Mouse (Mus musculus) MEL (cell line): ENCODE measurements around the gene Rpl41. TPM values are rescaled to one million over a fixed set of nuclear protein-coding genes. Genes with fewer than 3 reads are reported as not detected.
"Not testable (repeated sequence)": the region's sequence is repeated elsewhere in the genome, so short reads cannot be mapped to it uniquely, and the experiment has no call there.

ENCODE experiments used
- DNase-seq: peaks from one replicate; pipeline ENCODE4 v3.0.0; 2011; ENCODE audit warnings: low read depth, low spot score
- H3K27ac ChIP-seq: 2 replicates; pipeline ENCODE4 v1.5.1; 2012; ENCODE audit warnings: low read depth, mild to moderate bottlenecking, control low read depth, low read length, moderate library complexity; ENCODE audit not compliant: control insufficient read depth
- H3K27me3 ChIP-seq, 2 experiments: fragments of 150-350 bp in 1 of 2; sonication (generic) in 1 of 2; 2 replicates each; pipeline ENCODE4 v1.6.1; 2012; ENCODE audit warnings: low read length in 2 of 2, mild to moderate bottlenecking in 2 of 2, improper control_type of control experiment in 1 of 2, moderate library complexity in 1 of 2; ENCODE audit not compliant: insufficient read depth in 2 of 2, control insufficient read depth in 1 of 2
- H3K36me3 ChIP-seq, 2 experiments: 2 replicates each; pipeline ENCODE4 v1.6.1; 2012 to 2014; ENCODE audit warnings: low read length in 2 of 2, improper control_type of control experiment in 1 of 2, inconsistent platforms in 1 of 2, mild to moderate bottlenecking in 1 of 2; ENCODE audit not compliant: insufficient read depth in 2 of 2, control insufficient read depth in 1 of 2
- H3K4me1 ChIP-seq, 2 experiments: fragments of 150-350 bp in 1 of 2; sonication (generic) in 1 of 2; 2 replicates each; pipeline ENCODE4 v1.6.1; 2012; ENCODE audit warnings: low read length in 2 of 2, improper control_type of control experiment in 1 of 2, mild to moderate bottlenecking in 1 of 2; ENCODE audit not compliant: insufficient read depth in 2 of 2, control insufficient read depth in 1 of 2
- H3K4me3 ChIP-seq, 2 experiments: fragments of 150-350 bp in 1 of 2; sonication (generic) in 1 of 2; 2 replicates each; pipeline ENCODE4 v1.5.1; 2012; ENCODE audit warnings: low read depth in 2 of 2, low read length in 2 of 2, mild to moderate bottlenecking in 2 of 2, moderate library complexity in 2 of 2, control low read depth in 1 of 2, improper control_type of control experiment in 1 of 2; ENCODE audit not compliant: control insufficient read depth in 1 of 2, insufficient read depth in 1 of 2
- H3K79me2 ChIP-seq: 2 replicates; pipeline ENCODE4 v1.6.1; 2012; ENCODE audit warnings: mild to moderate bottlenecking, low read length, moderate library complexity; ENCODE audit not compliant: control insufficient read depth, poor library complexity, insufficient read depth
- H3K9ac ChIP-seq: 2 replicates; pipeline ENCODE4 v1.6.1; 2012; ENCODE audit warnings: low read depth, mild to moderate bottlenecking, control low read depth, low read length, moderate library complexity; ENCODE audit not compliant: control insufficient read depth, poor library complexity, severe bottlenecking
- H3K9me3 ChIP-seq: fragments of 150-350 bp; sonication (generic); replicated peaks from 2 replicates; pipeline ENCODE4 v1.6.1; 2012; ENCODE audit warnings: mild to moderate bottlenecking, low read length, improper control_type of control experiment, moderate library complexity; ENCODE audit not compliant: insufficient read depth
- BHLHE40 ChIP-seq: IDR thresholded peaks from 2 replicates; pipeline ENCODE4 v1.6.1; 2012; ENCODE audit warnings: low read depth, mild to moderate bottlenecking, inconsistent platforms, low read length, improper control_type of control experiment, borderline replicate concordance
- CHD1 ChIP-seq: IDR thresholded peaks from 2 replicates; pipeline ENCODE4 v1.6.1; 2012; ENCODE audit warnings: low read depth, mild to moderate bottlenecking, inconsistent platforms, low read length, improper control_type of control experiment
- CTCF ChIP-seq, 3 experiments: IDR thresholded peaks in 2 of 3; conservative IDR thresholded peaks in 1 of 3; 2 replicates each; pipeline ENCODE4 v1.5.1; 2011 to 2012; ENCODE audit warnings: low read length in 3 of 3, low read depth in 2 of 3, mild to moderate bottlenecking in 2 of 3, improper control_type of control experiment in 1 of 3, inconsistent platforms in 1 of 3, mixed read lengths in 1 of 3, moderate library complexity in 1 of 3; ENCODE audit not compliant: control insufficient read depth in 1 of 3, insufficient read depth in 1 of 3, poor library complexity in 1 of 3, severe bottlenecking in 1 of 3
- ETS1 ChIP-seq: IDR thresholded peaks from 2 replicates; pipeline ENCODE4 v1.6.1; 2012; ENCODE audit warnings: low read depth, mild to moderate bottlenecking, inconsistent platforms, low read length, improper control_type of control experiment, moderate library complexity
- GABPA ChIP-seq: IDR thresholded peaks from 2 replicates; pipeline ENCODE4 v1.6.1; 2012; ENCODE audit warnings: low read depth, mild to moderate bottlenecking, inconsistent platforms, low read length, improper control_type of control experiment, moderate library complexity
- MXI1 ChIP-seq: IDR thresholded peaks from 2 replicates; pipeline ENCODE4 v1.6.1; 2011; ENCODE audit warnings: mild to moderate bottlenecking, low read depth, low read length, improper control_type of control experiment
- MYC ChIP-seq: IDR thresholded peaks from 2 replicates; pipeline ENCODE4 v1.6.1; 2011; ENCODE audit warnings: low read depth, mild to moderate bottlenecking, low read length, improper control_type of control experiment, moderate library complexity
- NELFE ChIP-seq: IDR thresholded peaks from 2 replicates; pipeline ENCODE4 v1.6.1; 2011; ENCODE audit warnings: low read depth, low read length, improper control_type of control experiment
- NRF1 ChIP-seq: IDR thresholded peaks from 2 replicates; pipeline ENCODE4 v1.6.1; 2014; ENCODE audit warnings: low read depth, mild to moderate bottlenecking, inconsistent platforms, low read length, improper control_type of control experiment, moderate library complexity; ENCODE audit not compliant: poor library complexity, insufficient read depth, severe bottlenecking
- POLR2AphosphoS5 ChIP-seq: IDR thresholded peaks from 2 replicates; pipeline ENCODE4 v1.6.1; 2012; ENCODE audit warnings: low read depth, borderline replicate concordance, mild to moderate bottlenecking, inconsistent platforms, low read length, moderate library complexity, mixed read lengths
- RAD21 ChIP-seq: IDR thresholded peaks from 2 replicates; pipeline ENCODE4 v1.6.1; 2011; ENCODE audit warnings: mild to moderate bottlenecking, low read depth, low read length, improper control_type of control experiment
- SMC3 ChIP-seq: IDR thresholded peaks from 2 replicates; pipeline ENCODE4 v1.6.1; 2011; ENCODE audit warnings: low read depth, low read length, improper control_type of control experiment
- UBTF ChIP-seq: IDR thresholded peaks from 2 replicates; pipeline ENCODE4 v1.6.1; 2012; ENCODE audit warnings: low read depth, mild to moderate bottlenecking, inconsistent platforms, low read length, improper control_type of control experiment, moderate library complexity, borderline replicate concordance; ENCODE audit not compliant: insufficient read depth
- USF2 ChIP-seq, 2 experiments: IDR thresholded peaks; 2 replicates each; pipeline ENCODE4 v1.6.1; 2011 to 2012; ENCODE audit warnings: improper control_type of control experiment in 2 of 2, low read length in 2 of 2, borderline replicate concordance in 1 of 2, inconsistent platforms in 1 of 2, low read depth in 1 of 2, mild to moderate bottlenecking in 1 of 2; ENCODE audit not compliant: insufficient read depth in 1 of 2
- ZC3H11A ChIP-seq: IDR thresholded peaks from 2 replicates; pipeline ENCODE4 v1.6.1; 2012; ENCODE audit warnings: low read depth, mild to moderate bottlenecking, inconsistent platforms, low read length, improper control_type of control experiment
- ZKSCAN1 ChIP-seq: IDR thresholded peaks from 2 replicates; pipeline ENCODE4 v1.6.1; 2012; ENCODE audit warnings: low read depth, mild to moderate bottlenecking, inconsistent platforms, low read length, improper control_type of control experiment, moderate library complexity
- polyA plus RNA-seq, 2 experiments: library from polyadenylated mRNA; stranded (reverse) in 1 of 2; unstranded in 1 of 2; fragments of >175 nt in 1 of 2; fragments of >200 nt in 1 of 2; gene quantifications; 2 replicates each; pipeline versions ENCODE4 v1.2.1 to v1.2.4; 2012; ENCODE audit warnings: low replicate concordance in 2 of 2, low read depth in 1 of 2; ENCODE audit not compliant: insufficient read length in 2 of 2, insufficient read depth in 1 of 2, missing spikeins in 1 of 2
- total RNA-seq: library from RNA; depleted of rRNA; stranded (reverse); fragments of 300-350 nt; gene quantifications from 2 replicates; pipeline ENCODE4 v1.2.3, GENCODE M21; 2012

Gene Rpl41
- total and polyA plus RNA-seq, 3 experiments, result 274 to 10,905 (median 6,931) TPM

GRCm38 (mm10) chr10:128508260-128508659 is 40.8 kb downstream of the Rpl41 start:
- no peak for DNase-seq
- Histone ChIP-seq H3K4me3 (no peak overlapping the region), H3K27me3 (no peaks in the 10 kb centered on the region), H3K36me3 (peaks cover 0 to 20% of the 10 kb centered on the region in 2 experiments; a peak in 2 of 4 replicates), H3K27ac (no peak overlapping the region), H3K4me1 (peaks cover 10 to 21% of the 10 kb centered on the region in 2 experiments), H3K79me2 (no peaks in the 10 kb centered on the region), H3K9me3 (no peaks in the 10 kb centered on the region), H3K9ac (no peak overlapping the region)
- TF ChIP-seq MXI1 (no peak), GABPA (no peak), MYC (no peak), UBTF (no peak), ETS1 (no peak), CHD1 (no peak), NRF1 (no peak), CTCF (IDR thresholded peaks at IDR 0.05 in 2 of 3, conservative IDR thresholded peaks at IDR 0.05 in 1 of 3; ENCODE audit: control insufficient read depth in 1 of 3, insufficient read depth in 1 of 3, low read depth in 2 of 3, low read length in 3 of 3, poor library complexity in 1 of 3, severe bottlenecking in 1 of 3) (no peak), ZC3H11A (no peak), USF2 (IDR thresholded peaks at IDR 0.05; ENCODE audit: borderline replicate concordance in 1 of 2, insufficient read depth in 1 of 2, low read depth in 1 of 2, low read length in 2 of 2) (no peak), SMC3 (no peak), NELFE (no peak), BHLHE40 (no peak), POLR2AphosphoS5 (no peak)

- H3K4me3 ChIP-seq, result no peak overlapping the region
- TF ChIP-seq ZKSCAN1 (no peak), GABPA (no peak), BHLHE40 (no peak), CTCF (IDR thresholded peaks at IDR 0.05 in 2 of 3, conservative IDR thresholded peaks at IDR 0.05 in 1 of 3; ENCODE audit: control insufficient read depth in 1 of 3, insufficient read depth in 1 of 3, low read depth in 2 of 3, low read length in 3 of 3, poor library complexity in 1 of 3, severe bottlenecking in 1 of 3) (peak; percentile 28 to 46 (median 39); a peak in 5 of 6 replicates), RAD21 (peak; percentile 9)
- no peak for DNase-seq
- no peak overlapping the region for H3K27ac ChIP-seq
- H3K36me3 ChIP-seq, result peaks cover 0 to 20% of the 10 kb centered on the region in 2 experiments; a peak in 2 of 4 replicates
- peaks cover 10 to 21% of the 10 kb centered on the region in 2 experiments for H3K4me1 ChIP-seq
- H3K79me2 ChIP-seq, result no peaks in the 10 kb centered on the region
- H3K27me3 ChIP-seq, result no peaks in the 10 kb centered on the region
- H3K9ac ChIP-seq, result no peak overlapping the region
- no peaks in the 10 kb centered on the region for H3K9me3 ChIP-seq
Observed at GRCm38 (mm10) chr10:128505974-128506373, 43.1 kb downstream of the Rpl41 start.

DNA sequence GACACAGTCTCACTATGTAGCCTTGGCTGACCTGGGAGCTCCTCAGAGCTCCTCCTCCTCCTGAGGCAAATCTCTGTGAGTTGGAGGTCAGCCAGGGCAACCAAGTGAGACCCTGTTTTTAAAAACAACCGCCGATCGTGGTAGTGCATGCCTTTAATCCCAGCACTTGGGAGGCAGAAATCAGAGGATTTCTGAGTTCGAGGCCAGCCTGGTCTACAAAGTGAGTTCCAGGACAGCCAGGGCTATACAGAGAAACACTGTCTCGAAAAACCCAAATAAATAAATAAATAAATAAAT is 43.8 kb downstream of the Rpl41 start:
- peak overlapping the region; percentile 78 for H3K27ac ChIP-seq
- DNase-seq, H3K27me3 ChIP-seq: not testable (repeated sequence)

More for the DNA sequence above, 43.8 kb downstream of the Rpl41 start:
- peaks cover 0 to 20% of the 10 kb centered on the region in 2 experiments; a peak in 2 of 4 replicates for H3K36me3 ChIP-seq
- H3K9ac ChIP-seq, result peak overlapping the region; percentile 48
- not testable (repeated sequence) for H3K9me3 ChIP-seq, H3K79me2 ChIP-seq, H3K4me3 ChIP-seq
- peaks cover 10 to 21% of the 10 kb centered on the region in 2 experiments for H3K4me1 ChIP-seq
